Mouse (Mus musculus): ENCODE measurements around the gene Snx11. TPM values are rescaled to one million over a fixed set of nuclear protein-coding genes. Genes with fewer than 3 reads are reported as not detected.
"Not testable (repeated sequence)": the region's sequence is repeated elsewhere in the genome, so short reads cannot be mapped to it uniquely, and the experiment has no call there.

Snx11 gene
- total and polyA plus RNA-seq, 3 experiments, result 33.7 to 43.1 TPM; not detected in 1

DNA sequence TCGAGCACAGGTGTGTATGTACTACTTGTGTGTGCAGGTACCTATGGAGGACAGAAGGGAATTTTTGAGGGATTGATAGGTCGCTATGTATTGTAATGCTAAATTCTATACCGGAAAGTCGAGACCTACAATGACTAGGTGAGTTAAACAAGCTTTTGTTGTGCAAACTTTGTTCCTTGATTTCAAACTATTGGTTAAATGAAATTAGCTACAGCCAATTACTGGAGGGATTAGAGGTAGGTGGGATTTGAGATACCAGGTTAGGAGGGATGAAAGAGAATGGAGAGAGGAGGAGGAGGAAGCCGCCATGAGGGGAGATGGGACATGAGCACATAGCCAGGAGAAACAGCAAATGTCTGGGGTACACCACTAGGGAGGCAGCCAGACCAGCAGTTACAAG, 2.9 kb upstream of the Snx11 start:
- DNase-seq (ENCODE audit: low read depth, low spot score), result no peak
- H3K79me2 ChIP-seq (ENCODE audit: control insufficient read depth, insufficient read depth, low read length, poor library complexity), result peaks cover 7% of the 10 kb centered on the region
- no peak overlapping the region for H3K27ac ChIP-seq (ENCODE audit: control insufficient read depth, low read depth, low read length)
- no peak for TF ChIP-seq TBP (IDR thresholded peaks at IDR 0.05; ENCODE audit: low read depth, low read length)
- no peak for TF ChIP-seq KAT2A (conservative IDR thresholded peaks at IDR 0.05; ENCODE audit: low read depth, low read length)
- TF ChIP-seq CHD1 (IDR thresholded peaks at IDR 0.05; ENCODE audit: low read depth, low read length), result no peak
- no peak for TF ChIP-seq MYB (IDR thresholded peaks at IDR 0.05; ENCODE audit: low read depth, low read length)
- no peak for TF ChIP-seq ZC3H11A (IDR thresholded peaks at IDR 0.05; ENCODE audit: low read depth, low read length)
- TF ChIP-seq ELF1 (IDR thresholded peaks at IDR 0.05; ENCODE audit: low read depth, low read length), result no peak
- no peak for TF ChIP-seq ZNF384 (IDR thresholded peaks at IDR 0.05; ENCODE audit: low read depth, low read length)
- TF ChIP-seq USF1 (IDR thresholded peaks at IDR 0.05; ENCODE audit: low read depth, low read length), result no peak
- no peak for TF ChIP-seq SMC3 (IDR thresholded peaks at IDR 0.05; ENCODE audit: low read depth, low read length)
- no peak for TF ChIP-seq BHLHE40 (IDR thresholded peaks at IDR 0.05; ENCODE audit: borderline replicate concordance, low read depth, low read length)
- TF ChIP-seq GATA1 (IDR thresholded peaks at IDR 0.05; ENCODE audit: low read depth, low read length), result no peak
- no peak for TF ChIP-seq POLR2AphosphoS5 (IDR thresholded peaks at IDR 0.05; ENCODE audit: borderline replicate concordance, low read depth, low read length)
- TF ChIP-seq E2F4 (IDR thresholded peaks at IDR 0.05; ENCODE audit: borderline replicate concordance, low read depth, low read length), result no peak
- TF ChIP-seq MYC (IDR thresholded peaks at IDR 0.05; ENCODE audit: low read depth, low read length), result no peak
- no peak for TF ChIP-seq MEF2A (IDR thresholded peaks at IDR 0.05; ENCODE audit: extremely low read depth, insufficient replicate concordance, low read depth, low read length, poor library complexity, severe bottlenecking)
- TF ChIP-seq NELFE (IDR thresholded peaks at IDR 0.05; ENCODE audit: low read depth, low read length), result no peak
- no peak for TF ChIP-seq ETS1 (IDR thresholded peaks at IDR 0.05; ENCODE audit: low read depth, low read length)
- no peak for TF ChIP-seq JUND (IDR thresholded peaks at IDR 0.05; ENCODE audit: low read depth, low read length)
- H3K27me3 ChIP-seq (ENCODE audit: control insufficient read depth in 1 of 2, insufficient read depth in 2 of 2, low read length in 2 of 2), result no peaks in the 10 kb centered on the region
- peaks cover 0 to 12% of the 10 kb centered on the region in 2 experiments; a peak in 2 of 4 replicates for H3K36me3 ChIP-seq (ENCODE audit: control insufficient read depth in 1 of 2, insufficient read depth in 2 of 2, low read length in 2 of 2)
- H3K4me3 ChIP-seq (ENCODE audit: control insufficient read depth in 1 of 2, insufficient read depth in 1 of 2, low read depth in 2 of 2, low read length in 2 of 2), result no peak overlapping the region
- H3K9ac ChIP-seq (ENCODE audit: control insufficient read depth, low read depth, low read length, poor library complexity, severe bottlenecking), result no peak overlapping the region
- H3K9me3 ChIP-seq (replicated peaks; ENCODE audit: insufficient read depth, low read length), result no peaks in the 10 kb centered on the region
- H3K4me1 ChIP-seq (ENCODE audit: control insufficient read depth in 1 of 2, insufficient read depth in 2 of 2, low read length in 2 of 2), result peaks cover 0 to 12% of the 10 kb centered on the region in 2 experiments; a peak in 3 of 4 replicates

DNA sequence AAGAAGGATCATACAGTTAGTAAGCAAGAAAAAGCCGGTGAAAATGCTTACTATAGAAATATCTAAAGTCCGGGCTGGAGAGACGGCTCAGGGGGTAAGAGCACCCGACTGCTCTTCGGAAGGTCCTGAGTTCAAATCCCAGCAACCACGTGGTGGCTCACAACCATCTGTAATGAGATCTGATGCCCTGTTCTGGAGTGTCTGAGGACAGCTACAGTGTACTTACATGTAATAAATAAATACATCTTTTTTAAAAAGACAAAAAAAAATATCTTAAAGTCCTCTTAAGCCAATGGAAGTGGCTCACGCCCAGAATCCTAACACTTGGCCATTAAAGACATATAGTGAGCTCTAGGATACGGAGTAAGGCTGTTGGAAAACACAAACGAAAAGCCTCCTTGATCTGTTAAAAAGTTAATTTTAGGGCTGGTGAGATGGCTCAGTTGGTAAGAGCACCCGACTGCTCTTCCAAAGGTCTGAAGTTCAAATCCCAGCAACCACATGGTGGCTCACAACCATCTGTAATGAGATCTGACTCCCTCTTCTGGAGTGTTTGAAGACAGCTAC, 785 bp upstream of the Snx11 start:
- Histone ChIP-seq H3K4me1 (ENCODE audit: control insufficient read depth in 1 of 2, insufficient read depth in 2 of 2, low read length in 2 of 2) (peaks cover 0 to 12% of the 10 kb centered on the region in 2 experiments; a peak in 3 of 4 replicates), H3K4me3 (ENCODE audit: control insufficient read depth in 1 of 2, insufficient read depth in 1 of 2, low read depth in 2 of 2, low read length in 2 of 2) (peak overlapping the region; percentile 63 to 83), H3K36me3 (ENCODE audit: control insufficient read depth in 1 of 2, insufficient read depth in 2 of 2, low read length in 2 of 2) (peaks cover 3 to 12% of the 10 kb centered on the region in 2 experiments), H3K27ac (ENCODE audit: control insufficient read depth, low read depth, low read length) (peak overlapping the region; percentile 88), H3K9ac (ENCODE audit: control insufficient read depth, low read depth, low read length, poor library complexity, severe bottlenecking) (peak overlapping the region; percentile 76)
- peak; percentile 38 for TF ChIP-seq MYC (IDR thresholded peaks at IDR 0.05; ENCODE audit: low read depth, low read length)
- peak; percentile 85 for TF ChIP-seq TBP (IDR thresholded peaks at IDR 0.05; ENCODE audit: low read depth, low read length)
- peak in 1 of 3 experiments; percentile 19; a peak in 1 of 6 replicates for TF ChIP-seq CTCF (IDR thresholded peaks at IDR 0.05 in 2 of 3, conservative IDR thresholded peaks at IDR 0.05 in 1 of 3; ENCODE audit: control insufficient read depth in 1 of 3, insufficient read depth in 1 of 3, low read depth in 2 of 3, low read length in 3 of 3, poor library complexity in 1 of 3, severe bottlenecking in 1 of 3)
- DNase-seq (ENCODE audit: low read depth, low spot score), result peak; percentile 52
- H3K79me2 ChIP-seq (ENCODE audit: control insufficient read depth, insufficient read depth, low read length, poor library complexity); H3K9me3 ChIP-seq (replicated peaks; ENCODE audit: insufficient read depth, low read length); H3K27me3 ChIP-seq (ENCODE audit: control insufficient read depth in 1 of 2, insufficient read depth in 2 of 2, low read length in 2 of 2): not testable (repeated sequence)

Measured in MEL (cell line).